Mouse (Mus musculus) adrenal gland, postnatal 10 days (tissue): ENCODE measurements at regions not wholly inside any gene's neighbourhood (a gene's known extent, or its start where the extent isn't known, plus 50 kb on each side); places are given as distances from the start of the nearest gene placed in this dataset. TPM values are rescaled to one million over a fixed set of nuclear protein-coding genes. Genes with fewer than 3 reads are reported as not detected.
"Not testable (repeated sequence)": the region's sequence is repeated elsewhere in the genome, so short reads cannot be mapped to it uniquely, and the experiment has no call there.

Experiments used
- DNase-seq: peaks from one replicate; pipeline ENCODE4 v3.0.0; 2021; ENCODE audit warnings: mixed read lengths
- microRNA-seq: library from miRNA; unstranded; fragments of <30 nt; microRNA quantifications from one replicate; pipeline ENCODE4 v1.2.0, GENCODE M21; 2021

DNA sequence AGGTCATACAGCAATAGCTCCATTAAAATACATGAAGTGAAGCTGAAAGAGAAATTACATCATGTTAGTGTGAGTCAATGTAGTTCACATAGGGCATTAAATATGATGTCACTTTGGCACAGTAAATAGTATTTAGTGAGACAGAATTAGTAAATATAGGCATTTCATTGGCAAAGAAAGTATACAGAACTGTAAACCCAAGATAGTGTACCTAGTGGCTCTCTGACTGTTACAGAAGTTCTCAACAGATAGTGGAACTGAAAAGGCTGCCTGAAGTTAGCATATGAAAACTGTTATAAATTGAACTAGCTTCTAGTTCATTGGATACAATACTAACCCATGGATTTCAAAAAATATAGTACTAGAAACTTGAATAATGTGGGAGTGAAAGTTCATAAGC, 1642.1 kb upstream of the Cdh6 start:
- no peak for DNase-seq

DNA sequence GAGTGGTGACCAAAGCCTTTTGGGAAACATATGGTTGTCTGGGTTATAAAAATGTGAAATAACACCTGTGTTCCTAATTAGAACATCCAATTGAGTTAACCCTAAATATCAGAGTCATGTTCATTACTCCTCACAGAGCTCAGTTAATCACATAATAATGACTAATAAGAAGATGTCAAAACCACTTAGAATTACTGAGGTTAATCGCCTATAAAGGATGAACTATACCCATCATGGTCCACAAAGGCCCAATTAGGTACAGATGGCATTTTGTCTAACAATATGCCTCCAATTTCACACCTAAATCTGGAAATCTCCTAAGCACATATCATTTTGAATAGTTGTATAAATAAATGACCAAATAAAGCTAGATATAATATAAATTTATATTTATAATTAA, 1633.4 kb upstream of the Cdh6 start:
- no peak for DNase-seq

DNA sequence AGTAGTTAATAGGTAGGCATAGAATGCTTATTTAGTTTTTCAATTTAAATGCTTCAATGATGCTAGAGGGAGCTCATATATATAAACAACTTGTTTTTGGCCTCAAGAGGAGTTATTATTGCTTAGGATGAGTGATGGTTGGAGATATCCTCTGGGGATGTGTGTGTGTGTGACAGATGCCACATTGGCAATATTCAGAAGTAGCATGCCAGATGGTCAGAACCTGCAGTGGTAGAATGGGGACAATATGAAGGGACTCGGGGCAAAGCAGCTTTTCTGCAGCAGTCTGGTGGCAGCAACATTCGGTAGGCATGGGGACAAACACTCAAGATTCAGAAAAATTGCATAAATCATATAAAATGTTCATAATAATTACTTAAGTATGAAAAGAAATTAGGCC, 1621.7 kb upstream of the Cdh6 start:
- no peak for DNase-seq

DNA sequence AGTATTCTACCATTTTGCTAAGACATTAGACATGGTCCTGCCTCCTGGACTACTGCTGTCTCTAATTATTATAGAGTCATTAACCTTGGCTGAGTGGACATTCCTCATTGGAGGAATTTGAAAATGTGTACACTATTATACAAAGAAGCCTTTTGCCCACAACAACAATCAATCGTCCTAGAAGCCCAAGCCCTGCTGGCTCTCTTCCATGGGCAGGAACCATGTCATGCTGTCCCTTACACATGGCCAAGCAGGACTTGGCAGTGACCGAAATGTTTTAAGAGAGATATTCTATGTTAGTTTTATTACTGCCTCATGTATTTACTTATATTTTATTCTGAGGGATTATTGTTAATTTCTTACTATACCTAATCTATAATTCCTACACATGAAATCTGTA, 1607.3 kb upstream of the Cdh6 start:
- DNase-seq, result no peak

DNA sequence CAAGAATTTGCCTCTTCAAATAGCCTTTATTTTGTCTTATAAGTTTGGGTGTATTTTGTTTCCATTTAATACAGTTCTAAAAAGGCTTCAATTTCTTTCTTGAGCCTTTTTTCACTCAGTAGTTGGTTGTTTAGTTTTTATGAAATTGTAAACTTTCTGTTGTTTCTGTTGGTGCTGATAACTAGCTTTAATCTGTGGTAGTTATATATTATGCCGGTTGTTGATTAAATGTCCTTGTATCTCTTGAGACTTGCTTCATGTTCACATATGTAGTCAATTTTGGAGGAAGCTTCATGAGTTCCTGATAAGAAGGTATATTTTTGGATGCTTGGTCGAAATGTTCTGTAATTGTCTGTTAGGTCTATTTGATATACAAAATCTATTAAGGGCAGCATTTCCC, 1568.3 kb upstream of the Cdh6 start:
- no peak for DNase-seq

DNA sequence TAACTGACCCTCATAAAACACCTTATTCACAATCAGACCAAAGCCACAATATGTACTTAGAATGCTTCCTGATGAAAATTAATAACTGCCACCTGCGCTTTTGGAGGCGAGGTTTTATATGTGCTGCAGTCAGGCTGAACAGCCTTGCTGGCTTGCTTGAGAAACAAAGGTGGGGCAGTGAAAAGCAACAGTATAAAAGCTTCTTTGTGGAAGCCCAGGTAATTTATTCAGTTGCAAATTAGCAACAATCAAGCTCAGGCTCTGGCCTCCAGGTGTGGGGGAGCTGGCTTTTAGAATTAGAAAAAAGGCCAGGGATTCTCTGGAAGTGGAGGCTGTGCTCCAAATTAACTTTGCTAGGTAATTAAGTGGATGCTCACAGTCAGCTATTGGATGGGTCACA, 1524.5 kb upstream of the Cdh6 start:
- DNase-seq, result not testable (repeated sequence)

DNA sequence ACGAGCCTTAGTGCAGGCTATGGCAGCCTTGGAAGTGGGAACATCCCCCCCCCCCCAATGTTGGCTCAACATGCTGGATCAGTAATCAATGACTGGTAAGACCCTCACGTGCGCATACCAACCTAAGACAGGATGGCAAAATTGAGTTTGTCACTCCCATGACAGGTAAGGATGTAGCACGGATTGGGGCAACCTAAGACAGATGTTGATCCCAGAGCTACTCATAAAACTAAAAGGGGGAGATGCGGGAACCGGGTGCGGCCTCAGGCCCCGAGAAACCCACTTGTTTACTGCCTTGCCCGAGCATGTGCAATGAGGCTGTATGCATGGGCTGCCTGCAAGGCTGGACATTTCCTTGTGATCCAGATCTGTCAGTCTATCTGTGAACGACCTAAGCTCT, 1523.0 kb upstream of the Cdh6 start:
- no peak for DNase-seq

DNA sequence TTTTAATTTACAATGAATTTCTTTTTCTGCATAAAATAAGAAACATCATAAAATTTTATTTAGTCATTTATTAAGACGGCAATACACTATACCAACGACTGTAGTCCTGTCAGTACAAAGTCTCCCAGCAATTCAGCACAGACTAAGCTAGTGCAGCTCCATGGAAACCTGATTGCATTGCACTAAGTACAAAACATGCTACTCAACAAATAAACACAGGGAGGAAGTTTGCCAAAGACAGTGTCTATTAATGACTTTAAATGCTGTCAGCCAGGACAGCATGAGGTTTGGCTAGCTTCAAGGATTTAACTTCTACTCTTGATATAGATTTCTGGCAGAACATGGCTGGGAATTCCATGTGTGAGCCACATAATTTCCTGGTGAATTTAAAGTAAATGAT, 1515.7 kb upstream of the Cdh6 start:
- DNase-seq, result no peak

DNA sequence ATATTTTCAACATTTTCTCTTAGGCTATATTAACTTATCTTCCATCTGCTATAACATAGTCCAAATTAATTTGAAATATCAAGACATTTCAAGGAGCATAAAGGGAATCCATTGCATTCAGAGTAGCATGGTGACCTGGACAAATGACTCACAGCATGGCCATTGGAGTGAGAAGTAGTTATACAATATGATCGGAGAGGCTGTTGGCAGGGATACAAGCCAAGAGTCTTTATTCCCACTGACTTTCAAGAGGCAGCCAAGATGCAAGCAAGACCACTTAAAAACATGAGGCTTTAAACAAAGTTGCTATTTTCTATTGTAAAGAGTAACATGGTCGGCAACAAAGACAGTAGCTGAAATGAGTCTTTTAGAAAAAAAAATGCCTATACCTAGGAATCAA, 1468.8 kb upstream of the Cdh6 start:
- DNase-seq, result no peak

DNA sequence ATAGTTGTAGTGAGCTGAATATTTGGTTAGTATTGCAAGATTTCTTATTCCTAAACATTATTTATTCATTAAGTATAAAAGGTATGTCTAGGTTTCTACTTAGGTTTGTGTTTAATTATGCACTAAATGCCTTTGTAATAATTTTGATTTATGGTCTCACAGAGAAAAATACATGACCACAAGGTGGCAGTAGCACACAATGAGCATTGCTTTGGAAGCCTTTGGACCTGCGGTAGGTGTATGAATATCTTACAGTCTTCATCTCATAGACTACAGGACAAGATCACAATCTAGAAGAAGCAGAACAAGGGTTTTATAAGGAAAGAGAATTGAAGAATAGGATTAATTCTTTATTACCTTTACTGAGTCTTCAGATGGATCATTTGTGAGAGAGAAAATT, 1455.0 kb upstream of the Cdh6 start:
- peak; percentile 17 for DNase-seq

DNA sequence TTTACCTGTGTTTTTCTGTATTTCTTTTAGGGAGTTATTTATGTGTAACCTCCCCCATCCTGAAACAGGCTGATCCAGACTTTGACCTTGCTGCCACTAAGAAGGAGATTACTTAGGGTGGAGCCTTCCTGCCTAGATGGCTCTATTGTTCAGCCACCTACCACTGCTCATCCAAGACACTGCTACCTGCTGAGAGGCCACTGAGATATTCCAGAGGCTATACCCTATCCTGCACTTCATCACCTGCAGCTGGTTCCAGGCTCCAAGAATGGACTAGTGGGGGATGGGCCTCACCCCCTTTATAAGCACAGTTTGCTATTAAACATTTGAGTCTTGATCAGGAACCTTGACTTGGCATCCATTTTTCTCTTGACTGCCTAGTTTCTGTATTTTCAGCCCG, 1433.2 kb upstream of the Cdh6 start:
- no peak for DNase-seq

Small RNA genes lying in the stretch of these regions (microRNA-seq; reads per million reads assigned to microRNA genes)
- gene Gm24080, result not detected
